Mouse (Mus musculus): ENCODE data around the gene Zfp385b.
A peak's percentile ranks its signal among the peaks of the same experiment; 100 is the strongest.

The Zfp385b gene

DNA sequence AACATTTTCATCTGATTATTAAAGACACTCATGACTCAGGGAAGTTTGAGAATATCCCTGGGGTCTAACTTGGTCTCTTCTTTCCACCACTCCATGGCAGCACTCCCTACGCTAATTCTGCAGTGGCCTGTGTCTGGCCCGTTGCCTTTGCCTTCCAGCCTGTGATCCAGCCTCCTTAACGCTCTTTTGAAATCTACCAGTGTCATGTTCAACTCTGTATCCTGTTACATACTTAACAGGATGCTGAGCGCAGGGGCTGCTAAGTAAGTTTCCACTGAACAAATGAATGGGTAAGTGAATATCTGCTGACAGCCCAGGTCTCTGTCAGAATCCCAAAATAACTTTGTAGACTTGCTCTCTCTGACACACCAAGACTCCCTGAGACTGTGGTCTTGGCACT lies 210.8 kb downstream of the Zfp385b start:
- DNase-seq (ENCODE audit: inconsistent age in 2 of 2, low spot score in 1 of 2) = no peak

DNA sequence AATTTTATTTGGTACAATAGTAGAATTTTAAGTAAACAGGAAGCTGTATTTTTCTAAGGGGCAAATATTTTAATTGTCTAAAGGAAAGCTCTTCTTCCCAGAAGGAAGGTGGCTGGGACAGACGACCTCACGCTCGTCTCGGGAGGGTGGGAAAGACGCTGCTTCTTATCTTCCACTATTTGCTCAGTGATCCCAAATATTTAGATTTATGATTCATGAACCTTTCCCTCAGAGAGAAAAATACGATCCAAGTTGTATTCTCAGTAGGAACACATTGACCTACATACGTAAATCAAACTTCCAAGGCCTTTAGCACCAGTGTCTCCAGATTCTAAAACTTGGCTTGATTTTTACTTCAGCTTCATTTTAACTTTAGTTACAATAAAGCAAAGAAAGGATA lies 226.0 kb downstream of the Zfp385b start:
- peak; percentile 11 to 59 for DNase-seq (ENCODE audit: inconsistent age in 2 of 2, low spot score in 1 of 2)

DNA sequence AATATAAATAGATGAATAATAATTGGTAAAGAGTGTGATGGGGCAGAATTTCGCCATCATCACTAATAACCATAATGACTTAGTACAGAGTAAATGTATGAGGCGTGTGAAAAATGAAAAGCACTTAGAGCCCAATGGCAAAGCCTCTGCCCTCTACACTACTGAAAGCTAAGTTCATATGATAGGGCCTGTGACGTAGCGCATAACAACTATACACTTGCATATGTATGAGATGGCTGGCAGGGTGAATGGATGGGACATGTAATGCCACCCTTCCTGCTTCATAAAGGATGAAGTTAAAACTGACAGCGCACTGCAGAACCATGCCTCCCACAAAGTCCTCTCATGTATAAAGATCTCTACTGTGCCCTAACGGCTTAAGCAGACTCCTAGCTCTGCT lies 226.9 kb downstream of the Zfp385b start:
- no peak for DNase-seq (ENCODE audit: inconsistent age in 2 of 2, low spot score in 1 of 2)

DNA sequence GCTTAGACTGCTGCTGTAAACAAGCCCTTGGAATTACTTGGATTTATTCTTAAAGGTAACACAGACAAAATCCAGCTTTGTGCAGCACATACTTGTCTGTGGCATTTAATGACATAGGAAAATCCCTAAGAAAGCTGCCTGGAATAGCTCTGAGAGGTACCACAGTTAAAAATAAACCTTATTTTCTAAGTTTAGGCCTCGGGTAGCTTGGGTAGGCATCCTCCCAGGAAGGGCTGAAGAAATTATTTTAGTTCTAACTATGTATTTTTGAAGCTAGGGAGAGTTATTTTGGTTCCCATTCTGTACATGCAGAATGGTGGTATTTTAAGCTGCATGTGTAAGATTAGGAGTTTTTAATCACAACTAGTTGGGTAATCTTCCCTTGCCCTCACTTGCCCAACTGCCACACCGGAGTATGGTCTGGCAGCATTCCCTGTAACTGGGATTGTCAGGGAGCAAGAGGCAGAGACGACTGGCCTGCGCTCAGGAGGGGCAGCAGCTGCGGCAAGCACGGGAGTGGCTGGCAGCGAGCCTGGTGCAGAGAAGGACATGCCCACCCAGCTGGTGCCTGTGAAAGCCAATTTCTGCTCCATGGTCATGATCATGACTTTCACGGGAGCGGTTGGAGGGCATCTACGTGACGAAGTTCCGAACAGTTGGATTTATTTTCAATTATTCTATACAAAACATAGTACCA lies 230.1 kb downstream of the Zfp385b start:
- DNase-seq (ENCODE audit: inconsistent age in 2 of 2, low spot score in 1 of 2) = no peak

DNA sequence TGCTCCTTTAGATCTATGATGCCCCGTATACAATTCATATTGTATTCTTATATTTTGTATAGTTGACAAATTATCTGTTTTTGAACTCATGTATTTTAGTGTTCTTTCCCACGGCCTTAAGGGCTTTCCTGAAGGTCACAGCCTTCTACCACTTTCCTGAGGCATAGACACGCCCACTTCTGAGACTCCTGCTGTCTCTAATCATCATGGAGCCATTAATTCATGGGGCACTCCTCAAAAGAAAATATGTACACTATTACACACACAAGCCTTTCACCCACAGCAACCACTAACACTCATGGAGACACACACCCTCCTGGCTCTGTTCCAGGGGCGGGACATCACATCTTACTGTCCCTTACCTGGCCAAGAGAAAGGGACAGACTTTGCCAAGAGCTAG lies 232.1 kb downstream of the Zfp385b start:
- no peak for DNase-seq (ENCODE audit: inconsistent age in 2 of 2, low spot score in 1 of 2)

DNA sequence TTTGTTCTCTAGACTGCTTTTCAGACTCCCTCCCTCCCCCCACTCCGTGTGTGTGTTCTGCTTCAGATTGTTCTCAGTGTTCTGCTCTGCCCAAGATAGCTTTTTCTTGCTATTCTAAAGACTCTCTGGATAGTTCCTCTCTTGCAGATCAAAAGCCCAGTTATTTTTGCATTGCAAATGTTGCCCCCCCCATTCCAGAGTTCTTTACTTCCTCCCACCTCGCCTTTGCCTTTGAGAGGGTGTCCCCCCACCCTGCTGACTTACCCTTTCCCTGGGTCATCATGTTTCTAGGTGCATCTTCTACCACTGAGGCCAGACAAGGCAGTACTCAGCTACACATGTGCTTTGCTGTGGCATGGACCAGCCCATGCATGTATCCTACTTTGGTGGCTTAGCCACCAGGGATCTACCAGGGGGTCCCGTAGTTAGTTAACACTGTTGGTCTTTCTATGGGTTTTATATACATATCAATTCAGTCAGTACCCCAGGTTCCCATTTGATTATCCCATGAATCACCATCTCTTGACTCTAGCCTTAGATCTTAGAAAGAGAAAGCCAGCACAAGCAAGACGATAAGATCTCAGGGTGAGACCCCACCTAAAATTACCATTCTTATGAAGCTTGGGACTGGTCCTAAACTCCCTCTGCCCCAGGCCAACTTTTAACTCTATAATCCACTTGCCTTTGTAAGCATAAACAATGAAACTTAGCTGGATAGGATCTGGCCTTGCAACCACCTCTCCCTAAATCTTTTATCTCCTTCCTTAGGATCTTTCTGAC lies 232.7 kb downstream of the Zfp385b start:
- no peak for DNase-seq (ENCODE audit: inconsistent age in 2 of 2, low spot score in 1 of 2)

DNA sequence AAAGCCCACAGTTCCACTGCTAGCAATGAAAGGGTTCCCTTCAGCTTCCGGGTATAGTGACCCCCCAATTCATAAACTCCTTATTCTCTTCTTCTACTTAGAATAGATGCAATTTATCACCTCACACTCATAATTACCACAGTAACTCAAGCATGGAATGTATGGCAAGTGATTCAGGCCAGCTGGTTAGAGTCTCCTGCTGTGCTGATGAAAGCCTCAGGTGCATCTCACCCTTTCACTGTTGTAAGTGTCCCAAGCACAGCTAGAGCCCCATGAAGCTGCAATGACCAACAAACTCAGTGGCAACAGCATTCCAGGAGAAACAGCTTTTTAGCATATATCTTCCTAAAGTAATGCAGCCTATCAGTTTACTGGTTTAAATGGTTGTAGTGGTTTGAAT lies 235.9 kb downstream of the Zfp385b start:
- no peak for DNase-seq (ENCODE audit: inconsistent age in 2 of 2, low spot score in 1 of 2)

DNA sequence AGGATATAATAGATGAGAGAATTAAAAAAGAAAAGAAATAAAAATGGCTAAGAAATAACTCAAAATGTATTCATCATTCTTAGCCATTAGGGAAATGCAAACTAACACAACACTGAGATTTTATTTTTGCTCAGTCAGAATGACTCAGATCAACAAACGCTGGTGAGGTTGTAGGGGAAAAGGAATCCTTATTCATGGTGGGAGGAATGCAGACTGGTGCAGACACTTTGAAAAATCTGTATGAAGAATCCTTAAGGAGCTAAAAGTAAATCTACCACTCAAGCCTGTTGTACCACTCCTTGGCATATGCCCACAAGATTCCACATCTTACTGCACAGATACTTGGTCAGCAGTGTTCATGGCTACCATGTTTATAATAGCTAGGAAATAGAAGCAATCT lies 242.9 kb downstream of the Zfp385b start:
- DNase-seq (ENCODE audit: inconsistent age in 2 of 2, low spot score in 1 of 2) = no peak

DNA sequence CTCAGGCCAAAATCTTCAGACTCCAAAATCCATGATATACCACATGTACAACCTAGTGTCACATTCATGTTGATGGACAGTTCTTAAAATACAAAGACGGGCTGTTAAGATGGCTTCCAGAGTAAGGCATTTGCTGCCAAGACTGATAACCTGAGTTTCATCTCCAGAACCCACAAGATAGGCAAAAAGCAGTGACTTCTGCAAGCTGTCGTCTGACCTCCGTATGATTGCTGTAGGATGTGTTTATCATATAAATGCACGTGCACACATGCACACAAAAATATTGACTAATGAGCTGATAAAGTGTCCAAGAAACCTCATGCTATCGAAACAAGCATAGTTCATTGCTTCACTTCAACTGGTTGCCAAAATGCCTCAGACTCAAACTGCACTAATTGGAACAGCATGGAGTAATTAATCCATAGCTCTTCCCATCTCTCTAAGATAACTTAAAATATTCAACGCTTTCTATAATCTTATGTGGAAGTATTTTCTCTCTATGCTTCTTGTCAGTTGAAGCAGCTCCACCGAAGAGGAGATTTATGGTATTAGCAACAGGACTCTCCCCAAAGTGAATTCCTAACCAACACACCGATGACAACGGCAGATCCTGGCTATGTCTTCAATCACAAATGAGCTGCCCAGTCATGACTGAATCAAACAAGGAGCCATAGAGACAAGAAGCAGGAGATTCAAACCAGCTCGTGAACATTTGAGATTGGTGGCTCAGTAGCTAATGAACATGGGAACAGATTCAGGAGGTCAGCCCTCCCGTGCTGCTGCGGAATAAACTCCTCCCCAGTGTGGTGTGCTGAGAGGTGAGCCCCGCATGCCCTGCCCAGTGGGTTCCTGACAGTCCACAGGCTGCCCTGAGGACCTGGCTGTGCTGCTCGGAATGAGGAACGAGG lies 251.7 kb downstream of the Zfp385b start:
- DNase-seq (ENCODE audit: inconsistent age in 2 of 2, low spot score in 1 of 2) = no peak

DNA sequence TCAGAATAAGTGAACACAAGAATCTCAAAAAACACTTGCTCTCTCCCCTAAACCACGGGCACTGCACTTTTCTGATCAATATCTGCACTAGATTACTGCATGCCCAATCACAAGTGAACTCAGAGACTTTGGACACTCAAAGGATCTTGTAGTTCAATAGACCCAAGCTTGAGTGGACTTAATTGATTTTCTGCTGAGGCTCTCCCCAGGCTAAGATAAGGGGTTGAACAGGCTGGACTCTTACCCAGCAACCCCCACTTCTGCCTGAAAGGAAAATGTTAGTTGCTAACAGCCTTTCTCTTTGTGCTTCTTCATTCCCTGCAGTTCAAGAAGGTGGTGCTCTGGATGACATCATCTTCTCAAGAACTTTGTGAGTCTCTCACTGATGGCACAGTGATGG lies 255.7 kb downstream of the Zfp385b start:
- no peak for DNase-seq (ENCODE audit: inconsistent age in 2 of 2, low spot score in 1 of 2)

DNA sequence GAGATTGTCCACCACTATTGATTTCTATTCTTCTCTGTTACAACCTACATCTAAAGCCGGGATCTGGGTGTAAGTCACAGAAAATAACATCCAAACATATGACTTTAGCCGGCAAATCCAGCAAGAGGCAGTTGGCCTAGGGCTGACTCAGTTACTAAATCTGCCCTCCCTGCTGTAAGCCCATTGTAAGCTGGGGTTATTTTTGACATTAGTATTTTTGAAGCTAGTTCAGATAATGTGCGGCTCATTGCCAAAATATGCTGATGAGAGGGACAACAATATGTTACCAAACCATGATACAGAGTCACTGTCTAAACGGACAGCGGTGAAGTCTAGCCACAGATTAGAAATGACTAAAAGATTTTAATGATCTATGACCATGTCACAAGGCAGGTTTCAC lies 257.5 kb downstream of the Zfp385b start:
- DNase-seq (ENCODE audit: inconsistent age in 2 of 2, low spot score in 1 of 2) = peak in 1 of 2 experiments; percentile 32

DNA sequence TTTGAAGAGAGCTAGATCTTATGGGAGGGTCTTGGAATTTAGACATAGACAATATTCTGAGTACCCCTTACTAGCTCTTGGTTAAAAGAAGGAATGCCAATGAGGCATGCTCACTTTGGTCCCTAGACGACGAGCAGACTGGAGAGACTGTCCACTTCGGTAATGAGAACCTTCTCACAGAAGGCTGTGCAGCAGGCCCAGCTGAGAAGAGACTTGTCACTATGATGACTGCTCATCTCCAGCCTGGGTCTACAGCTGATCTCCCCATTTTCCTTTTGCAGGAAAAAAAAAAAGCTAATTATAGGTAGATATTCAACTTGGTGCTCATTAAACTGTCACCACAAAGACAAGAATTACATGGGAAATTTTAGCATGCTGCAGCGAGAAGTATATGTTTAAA lies 262.5 kb downstream of the Zfp385b start:
- DNase-seq (ENCODE audit: inconsistent age in 2 of 2, low spot score in 1 of 2) = no peak

DNA sequence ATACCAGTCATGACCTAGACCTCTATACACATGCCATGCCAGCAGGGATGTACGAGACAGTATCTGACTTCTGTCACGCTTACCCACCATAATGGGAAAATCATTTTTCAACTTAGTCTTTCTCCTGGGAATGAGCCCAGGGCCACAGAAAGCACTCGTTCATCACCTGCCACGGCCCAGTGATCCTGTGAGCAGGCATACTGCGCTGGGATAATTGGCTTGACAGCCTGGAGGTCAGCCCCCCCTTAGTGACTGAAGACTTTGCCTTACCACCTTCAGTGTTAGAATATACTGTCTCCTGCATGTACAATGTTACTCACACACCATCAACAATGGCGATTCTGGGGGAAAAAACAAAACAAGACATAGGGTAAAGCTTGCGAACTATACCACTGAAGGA lies 263.5 kb downstream of the Zfp385b start:
- no peak for DNase-seq (ENCODE audit: inconsistent age in 2 of 2, low spot score in 1 of 2)

DNA sequence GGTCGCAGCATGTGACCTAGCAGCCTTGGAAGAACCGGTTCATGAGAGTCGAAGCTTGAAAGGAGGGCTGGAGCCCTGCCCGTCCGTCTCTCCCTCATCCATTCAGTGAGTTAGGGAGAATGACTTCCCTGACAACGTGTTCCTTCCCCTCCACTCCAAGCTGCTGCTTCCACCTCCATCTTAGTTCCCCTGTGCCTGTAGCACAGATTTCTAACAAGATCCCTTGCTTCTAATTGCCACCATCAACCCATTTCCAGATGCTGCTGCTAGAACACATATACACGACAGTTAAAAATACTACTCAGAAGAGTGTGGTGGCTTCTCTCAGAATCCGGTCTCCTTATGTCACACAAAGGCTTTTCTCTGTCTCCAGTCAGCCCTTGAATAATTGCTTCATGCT lies 266.8 kb downstream of the Zfp385b start:
- DNase-seq (ENCODE audit: inconsistent age in 2 of 2, low spot score in 1 of 2) = no peak

DNA sequence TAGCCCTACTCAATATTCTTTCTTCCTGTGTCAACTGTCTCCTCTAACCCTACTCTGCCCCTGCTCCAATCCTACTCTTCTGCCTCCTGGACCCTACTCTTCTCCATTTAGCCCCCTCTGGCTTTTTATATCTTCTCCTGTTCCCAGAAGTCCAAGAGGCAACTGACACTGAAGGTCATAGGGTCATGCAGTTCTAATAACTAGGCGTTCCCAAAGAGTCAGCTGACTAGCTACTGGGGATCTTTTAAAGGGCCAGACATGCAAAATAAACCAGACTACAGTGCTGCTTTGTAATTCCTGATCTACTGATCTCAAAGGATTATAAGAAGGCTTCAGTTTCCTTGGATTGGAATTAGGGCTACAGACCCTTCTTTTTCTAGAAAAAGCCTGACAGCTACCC lies 276.1 kb downstream of the Zfp385b start:
- no peak for DNase-seq (ENCODE audit: inconsistent age in 2 of 2, low spot score in 1 of 2)

DNA sequence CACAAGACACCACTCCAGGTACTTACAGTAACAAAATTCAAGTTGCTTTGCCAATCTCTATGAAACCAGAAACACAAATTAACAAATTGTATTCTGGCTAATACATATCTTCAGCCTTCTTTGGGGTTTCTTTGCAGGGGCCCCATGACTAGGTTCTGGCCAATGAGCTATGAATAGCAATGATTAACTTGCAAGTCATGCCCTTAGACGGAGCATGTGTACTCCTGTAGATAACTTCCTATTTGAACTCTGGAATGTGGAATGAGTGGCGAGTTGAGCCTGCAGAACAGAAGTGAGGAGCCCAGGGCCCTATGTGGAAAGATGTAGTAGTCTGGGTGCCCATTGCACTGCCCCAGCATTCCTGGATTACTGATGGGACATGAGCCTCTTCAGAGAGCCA lies 276.8 kb downstream of the Zfp385b start:
- DNase-seq (ENCODE audit: inconsistent age in 2 of 2, low spot score in 1 of 2) = no peak

DNA sequence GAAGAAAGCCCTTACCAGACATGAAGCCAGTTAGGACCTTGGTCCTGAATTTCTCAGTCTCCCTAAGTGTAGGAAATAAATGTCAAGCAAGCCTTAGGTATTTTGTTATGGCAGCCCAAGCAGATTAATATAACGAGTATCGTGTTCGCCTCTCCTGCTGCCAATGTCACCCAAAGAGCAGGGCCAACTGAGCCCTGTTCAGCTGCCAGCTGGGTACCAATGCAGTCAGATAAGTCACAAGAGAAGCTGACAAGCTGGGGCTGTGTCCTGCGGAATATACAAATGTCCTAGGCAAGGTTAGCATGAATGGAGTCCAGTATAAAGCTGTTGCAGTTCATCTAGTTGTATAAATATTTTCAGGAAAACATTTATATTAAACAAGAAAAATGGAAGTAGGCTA lies 277.8 kb downstream of the Zfp385b start:
- DNase-seq (ENCODE audit: inconsistent age in 2 of 2, low spot score in 1 of 2) = no peak

DNA sequence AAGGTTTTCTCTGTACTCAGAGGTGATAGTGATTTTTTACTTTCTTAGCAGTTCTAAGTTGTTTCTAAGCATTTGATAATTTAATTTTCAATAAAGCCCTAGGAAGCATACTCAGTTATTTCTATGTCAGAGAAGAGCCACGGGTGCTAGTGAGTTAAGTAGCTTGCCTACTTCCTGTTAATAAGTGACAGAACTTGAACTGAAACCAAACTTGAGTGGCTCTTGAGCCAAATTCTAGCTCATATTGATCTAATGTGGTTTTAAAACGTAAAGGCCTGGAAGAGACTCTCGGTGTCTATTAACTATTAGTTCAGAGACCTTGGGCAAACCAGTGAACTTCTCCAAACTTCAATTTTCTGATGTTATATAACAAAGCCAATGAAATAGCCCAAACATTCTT lies 278.6 kb downstream of the Zfp385b start:
- DNase-seq (ENCODE audit: inconsistent age in 2 of 2, low spot score in 1 of 2) = no peak

DNA sequence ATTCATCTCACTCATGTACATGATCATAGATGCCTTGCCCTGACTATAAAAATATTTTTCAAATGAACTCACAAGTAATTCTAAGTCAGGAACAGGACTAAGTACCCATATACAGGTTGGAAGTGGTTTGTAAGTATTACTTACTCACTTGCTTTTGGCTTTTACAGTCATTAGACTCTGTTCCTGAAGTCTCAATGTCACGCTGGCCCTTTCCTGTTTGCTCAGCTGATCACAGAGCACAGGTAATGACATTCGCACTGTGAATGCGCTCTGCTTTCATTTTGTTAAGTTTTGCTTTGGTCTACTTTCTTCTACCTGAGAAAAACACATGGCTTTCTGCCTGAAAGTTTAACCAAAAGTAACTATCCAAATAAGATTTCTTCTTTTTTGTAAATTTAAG lies 282.9 kb downstream of the Zfp385b start:
- DNase-seq (ENCODE audit: inconsistent age in 2 of 2, low spot score in 1 of 2) = no peak

DNA sequence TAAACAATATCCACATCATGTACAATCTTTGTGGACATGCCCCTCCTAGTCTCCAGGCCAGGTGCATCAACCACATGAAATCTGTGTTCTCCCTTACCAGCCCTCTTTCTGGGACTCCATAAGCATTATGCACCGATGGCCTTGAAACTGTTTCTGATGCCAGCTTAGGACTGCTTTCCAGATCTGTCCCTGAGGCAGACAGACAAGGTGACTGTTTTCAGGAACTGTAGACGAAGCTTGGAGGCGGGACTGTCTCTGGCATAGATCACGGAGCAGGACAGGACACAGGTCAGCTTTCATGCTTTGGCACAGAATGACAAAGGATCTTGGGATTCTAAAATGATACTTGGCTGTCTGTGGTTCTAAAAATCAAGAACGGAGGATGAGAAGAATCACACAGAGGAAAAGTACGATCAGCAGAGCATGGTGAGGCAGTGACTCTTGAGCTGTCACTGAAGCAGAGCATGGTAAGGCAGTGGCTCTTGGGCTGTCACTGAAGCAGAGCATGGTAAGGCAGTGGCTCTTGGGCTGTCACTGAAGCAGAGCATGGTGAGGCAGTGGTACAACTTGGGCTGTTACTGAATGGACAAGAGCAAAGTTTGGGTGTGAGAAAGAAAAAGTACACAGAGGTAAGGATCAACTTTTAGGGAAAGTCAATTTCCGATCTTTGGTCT lies 291.2 kb downstream of the Zfp385b start:
- peak in 1 of 2 experiments; percentile 43 for DNase-seq (ENCODE audit: inconsistent age in 2 of 2, low spot score in 1 of 2)

DNA sequence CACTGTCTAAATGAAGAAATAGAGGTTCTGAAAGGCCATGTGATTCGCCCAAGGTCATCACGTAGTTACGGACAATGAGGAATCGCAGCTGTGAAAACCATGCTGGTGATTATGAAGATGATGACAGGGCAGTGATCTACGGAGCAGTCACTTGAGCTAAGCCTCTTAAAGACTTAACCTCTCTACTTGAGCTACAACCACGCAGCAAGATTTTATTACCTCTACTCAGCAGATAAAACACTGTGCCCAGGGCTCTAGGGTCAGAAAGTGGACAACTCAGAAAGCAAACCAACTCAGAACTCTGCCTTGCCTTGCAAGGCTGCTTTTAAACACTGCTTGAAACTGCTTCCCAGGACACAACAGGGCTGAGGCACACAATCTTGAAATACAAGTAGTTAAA lies 291.8 kb downstream of the Zfp385b start:
- no peak for DNase-seq (ENCODE audit: inconsistent age in 2 of 2, low spot score in 1 of 2)
